Mouse (Mus musculus): Measurements from ENCODE around the gene Med23. TPM values are rescaled to one million over a fixed set of nuclear protein-coding genes. Genes with fewer than 3 reads are reported as not detected.

The Med23 gene
- total and polyA plus RNA-seq, 2 experiments from 2014 or later, result 7.1 to 35.0 TPM

DNA sequence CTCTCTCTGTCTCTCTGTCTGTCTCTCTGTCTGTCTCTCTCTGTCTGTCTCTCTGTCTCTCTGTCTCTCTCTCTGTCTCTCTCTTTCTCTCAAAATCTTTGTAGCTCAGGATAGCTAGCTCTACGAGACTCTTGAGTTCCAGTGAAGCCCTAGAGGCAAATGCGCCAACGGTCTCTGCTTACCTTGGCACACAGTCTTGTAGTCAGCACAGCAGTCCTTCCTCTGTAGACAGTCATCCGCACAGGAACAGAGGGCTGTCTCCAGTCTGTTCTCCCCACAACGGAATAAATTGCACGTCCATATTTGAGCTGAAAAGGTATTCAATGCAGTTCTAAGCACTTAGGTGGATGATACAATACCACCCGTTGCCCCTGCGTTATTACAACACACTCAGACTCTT is 45.2 kb upstream of the Med23 start:
- H3K9ac ChIP-seq (replicated peaks; ENCODE audit: low read depth, low read length), result no peak overlapping the region
- no peaks in the 10 kb centered on the region for H3K4me1 ChIP-seq (ENCODE audit: control insufficient read depth, insufficient read depth)
- no peak for TF ChIP-seq EP300 (IDR thresholded peaks at IDR 0.05; ENCODE audit: low read depth)
- no peak for TF ChIP-seq CTCF (IDR thresholded peaks at IDR 0.05; ENCODE audit: low read depth)
- no peak overlapping the region for H3K27ac ChIP-seq (ENCODE audit: low read depth)
- no peak overlapping the region for H3K4me3 ChIP-seq (ENCODE audit: low read depth, low read length)
- DNase-seq (ENCODE audit: low spot score) (no peak), ATAC-seq (ENCODE audit: insufficient read depth, low read depth) (0 out of 2 replicates have a peak, but pooled peaks have one; percentile 47)
- H3K27me3 ChIP-seq (ENCODE audit: control insufficient read depth, insufficient read depth, low read length), result no peaks in the 10 kb centered on the region
- no peak overlapping the region for H3K4me2 ChIP-seq (ENCODE audit: low read depth, low read length)
- no peaks in the 10 kb centered on the region for H3K36me3 ChIP-seq (replicated peaks; ENCODE audit: control insufficient read depth, insufficient read depth, low read length)
- 69% methylated on average over 8 of the region's 8 CpGs for WGBS
- H3K9me3 ChIP-seq (replicated peaks; ENCODE audit: control insufficient read depth, low read length), result no peaks in the 10 kb centered on the region

DNA sequence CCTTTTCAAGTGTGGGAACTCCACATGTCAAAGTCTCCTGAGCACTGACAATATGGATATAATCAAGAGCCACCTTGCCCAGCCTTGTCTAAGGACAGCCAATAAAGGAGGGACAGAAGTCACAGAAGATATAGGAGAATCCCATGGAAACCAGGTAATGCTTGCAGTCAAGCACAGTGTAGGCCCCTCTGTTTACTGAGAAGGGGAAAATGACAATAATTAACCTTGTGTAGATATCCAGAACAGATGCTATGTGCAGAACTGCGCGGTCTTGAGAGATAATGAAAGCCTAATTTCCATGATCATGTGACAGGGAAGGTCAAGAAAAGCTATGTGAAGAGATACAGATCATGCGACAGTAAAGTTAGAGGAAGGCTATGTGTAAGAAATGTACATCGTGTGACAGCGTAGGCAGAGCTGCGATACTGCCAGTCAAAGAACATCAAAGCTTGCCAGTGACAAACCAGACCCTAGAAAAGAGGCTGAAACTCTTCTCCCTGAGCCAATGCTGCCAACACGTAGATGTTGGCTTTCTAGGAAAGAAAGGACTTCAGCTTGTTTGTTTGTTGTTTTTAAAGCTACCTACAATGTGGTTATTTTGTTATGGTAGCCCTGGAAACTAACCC is 44.2 kb upstream of the Med23 start:
- Histone ChIP-seq H3K4me1 (ENCODE audit: control insufficient read depth, insufficient read depth) (no peaks in the 10 kb centered on the region), H3K36me3 (replicated peaks; ENCODE audit: control insufficient read depth, insufficient read depth, low read length) (no peaks in the 10 kb centered on the region), H3K27ac (ENCODE audit: low read depth) (no peak overlapping the region), H3K9me3 (replicated peaks; ENCODE audit: control insufficient read depth, low read length) (no peaks in the 10 kb centered on the region), H3K27me3 (ENCODE audit: control insufficient read depth, insufficient read depth, low read length) (no peaks in the 10 kb centered on the region), H3K4me3 (ENCODE audit: low read depth, low read length) (no peak overlapping the region), H3K4me2 (ENCODE audit: low read depth, low read length) (no peak overlapping the region), H3K9ac (replicated peaks; ENCODE audit: low read depth, low read length) (no peak overlapping the region)
- TF ChIP-seq CTCF (IDR thresholded peaks at IDR 0.05; ENCODE audit: low read depth) (no peak), EP300 (IDR thresholded peaks at IDR 0.05; ENCODE audit: low read depth) (no peak)
- 75% methylated on average over 7 of the region's 7 CpGs for WGBS
- ATAC-seq (ENCODE audit: insufficient read depth, low read depth) (no peak), DNase-seq (ENCODE audit: low spot score) (no peak)

DNA sequence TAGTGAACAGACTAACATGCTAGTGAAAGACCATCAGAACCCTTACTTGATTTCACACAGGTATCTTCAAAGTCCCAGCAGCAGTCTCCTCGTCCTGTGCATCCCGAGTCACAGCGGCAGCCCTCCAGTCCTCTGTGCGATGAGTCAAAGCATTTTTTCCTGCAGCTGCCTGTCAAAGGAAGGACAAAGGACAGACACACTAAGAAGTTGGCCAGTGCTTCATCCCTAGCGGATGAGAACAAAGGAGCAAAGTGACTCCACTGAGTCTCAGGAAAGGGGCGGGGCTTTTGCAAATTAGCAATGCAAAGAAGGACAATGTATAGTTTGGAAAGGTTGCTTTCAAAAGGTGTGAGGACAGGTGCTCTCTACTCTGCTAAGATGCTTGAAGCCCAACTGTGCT is 43.7 kb upstream of the Med23 start:
- Histone ChIP-seq H3K9ac (replicated peaks; ENCODE audit: low read depth, low read length) (no peak overlapping the region), H3K9me3 (replicated peaks; ENCODE audit: control insufficient read depth, low read length) (no peaks in the 10 kb centered on the region), H3K4me1 (ENCODE audit: control insufficient read depth, insufficient read depth) (no peaks in the 10 kb centered on the region), H3K4me2 (ENCODE audit: low read depth, low read length) (no peak overlapping the region), H3K4me3 (ENCODE audit: low read depth, low read length) (no peak overlapping the region), H3K27ac (ENCODE audit: low read depth) (no peak overlapping the region), H3K36me3 (replicated peaks; ENCODE audit: control insufficient read depth, insufficient read depth, low read length) (no peaks in the 10 kb centered on the region), H3K27me3 (ENCODE audit: control insufficient read depth, insufficient read depth, low read length) (no peaks in the 10 kb centered on the region)
- WGBS, result 23% methylated on average over 6 of the region's 6 CpGs
- TF ChIP-seq CTCF (IDR thresholded peaks at IDR 0.05; ENCODE audit: low read depth) (no peak), EP300 (IDR thresholded peaks at IDR 0.05; ENCODE audit: low read depth) (no peak)
- DNase-seq (ENCODE audit: low spot score) (no peak), ATAC-seq (ENCODE audit: insufficient read depth, low read depth) (no peak)

DNA sequence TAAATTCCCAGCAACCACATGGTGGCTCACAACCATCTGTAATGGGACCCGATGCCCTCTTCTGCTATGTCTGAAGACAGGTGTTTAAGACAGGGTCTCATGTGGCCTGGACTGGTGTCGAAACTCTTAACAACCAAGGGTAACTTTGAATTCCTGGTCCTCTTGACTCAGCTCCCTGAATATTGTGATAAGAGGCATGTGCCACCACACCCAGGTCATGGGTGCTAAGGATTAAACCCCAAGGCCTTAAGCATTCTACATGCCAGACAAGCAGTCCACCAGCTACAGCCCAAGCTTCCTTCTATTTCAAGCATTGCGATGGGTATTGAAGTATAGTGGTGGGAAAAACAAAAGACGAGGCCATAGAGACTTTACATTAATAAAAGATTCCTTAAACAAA is 41.6 kb upstream of the Med23 start:
- H3K9ac ChIP-seq (replicated peaks; ENCODE audit: low read depth, low read length), result no peak overlapping the region
- TF ChIP-seq EP300 (IDR thresholded peaks at IDR 0.05; ENCODE audit: low read depth) (no peak), CTCF (IDR thresholded peaks at IDR 0.05; ENCODE audit: low read depth) (no peak)
- H3K36me3 ChIP-seq (replicated peaks; ENCODE audit: control insufficient read depth, insufficient read depth, low read length), result no peaks in the 10 kb centered on the region
- ATAC-seq (ENCODE audit: insufficient read depth, low read depth), result no peak
- H3K4me3 ChIP-seq (ENCODE audit: low read depth, low read length), result no peak overlapping the region
- no peak overlapping the region for H3K27ac ChIP-seq (ENCODE audit: low read depth)
- DNase-seq (ENCODE audit: low spot score), result no peak
- no peaks in the 10 kb centered on the region for H3K9me3 ChIP-seq (replicated peaks; ENCODE audit: control insufficient read depth, low read length)
- H3K27me3 ChIP-seq (ENCODE audit: control insufficient read depth, insufficient read depth, low read length), result no peaks in the 10 kb centered on the region
- H3K4me2 ChIP-seq (ENCODE audit: low read depth, low read length), result no peak overlapping the region
- WGBS, result 83% methylated on average over 4 of the region's 4 CpGs
- no peaks in the 10 kb centered on the region for H3K4me1 ChIP-seq (ENCODE audit: control insufficient read depth, insufficient read depth)

DNA sequence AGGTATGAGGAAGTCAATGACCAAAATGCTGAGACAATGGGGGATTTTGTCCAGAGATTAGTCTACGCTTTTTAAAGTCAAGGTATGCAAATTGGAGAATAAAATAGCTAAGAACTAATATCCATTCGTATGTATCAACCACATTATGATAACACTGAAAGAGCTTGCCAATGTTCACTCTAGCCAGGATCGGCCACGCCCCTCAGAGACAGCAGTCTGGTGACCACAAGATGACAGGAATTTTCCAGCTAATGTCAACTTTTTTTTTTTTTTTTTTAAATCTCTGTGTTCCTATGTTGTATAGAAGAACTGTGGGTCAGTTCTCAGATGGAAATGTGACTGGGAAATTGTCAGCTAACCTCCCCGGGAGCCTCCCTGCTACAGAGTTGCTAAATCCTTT is 39.3 kb upstream of the Med23 start:
- Histone ChIP-seq H3K36me3 (replicated peaks; ENCODE audit: control insufficient read depth, insufficient read depth, low read length) (no peaks in the 10 kb centered on the region), H3K27me3 (ENCODE audit: control insufficient read depth, insufficient read depth, low read length) (no peaks in the 10 kb centered on the region), H3K4me3 (ENCODE audit: low read depth, low read length) (no peak overlapping the region), H3K4me1 (ENCODE audit: control insufficient read depth, insufficient read depth) (peaks cover 8% of the 10 kb centered on the region; the same call in 1 of the 2 replicates), H3K9ac (replicated peaks; ENCODE audit: low read depth, low read length) (no peak overlapping the region), H3K9me3 (replicated peaks; ENCODE audit: control insufficient read depth, low read length) (no peaks in the 10 kb centered on the region), H3K27ac (ENCODE audit: low read depth) (no peak overlapping the region), H3K4me2 (ENCODE audit: low read depth, low read length) (no peak overlapping the region)
- WGBS, result 66% methylated on average over 5 of the region's 5 CpGs
- ATAC-seq (ENCODE audit: insufficient read depth, low read depth), result no peak
- no peak for DNase-seq (ENCODE audit: low spot score)
- no peak for TF ChIP-seq CTCF (IDR thresholded peaks at IDR 0.05; ENCODE audit: low read depth)
- no peak for TF ChIP-seq EP300 (IDR thresholded peaks at IDR 0.05; ENCODE audit: low read depth)
